Mouse (Mus musculus) MEL (cell line): ENCODE measurements around the gene Osbpl8.
A peak's percentile ranks its signal among the peaks of the same experiment; 100 is the strongest.

Experiments
- CHD1 ChIP-seq: IDR thresholded peaks from 2 replicates; pipeline ENCODE4 v1.6.1; 2012; ENCODE audit warnings: low read depth, mild to moderate bottlenecking, inconsistent platforms, low read length, improper control_type of control experiment
- CHD2 ChIP-seq: IDR thresholded peaks from 2 replicates; pipeline ENCODE4 v1.6.1; 2011; ENCODE audit warnings: low read length, improper control_type of control experiment
- CTCF ChIP-seq, 3 experiments: IDR thresholded peaks in 2 of 3; conservative IDR thresholded peaks in 1 of 3; 2 replicates each; pipeline ENCODE4 v1.5.1; 2011 to 2012; ENCODE audit warnings: low read length in 3 of 3, low read depth in 2 of 3, mild to moderate bottlenecking in 2 of 3, improper control_type of control experiment in 1 of 3, inconsistent platforms in 1 of 3, mixed read lengths in 1 of 3, moderate library complexity in 1 of 3; ENCODE audit not compliant: control insufficient read depth in 1 of 3, insufficient read depth in 1 of 3, poor library complexity in 1 of 3, severe bottlenecking in 1 of 3
- EP300 ChIP-seq, 2 experiments: IDR thresholded peaks; 2 replicates each; pipeline ENCODE4 v1.6.1; 2011; ENCODE audit warnings: improper control_type of control experiment in 2 of 2, low read length in 2 of 2, low read depth in 1 of 2, mild to moderate bottlenecking in 1 of 2
- MAX ChIP-seq: IDR thresholded peaks from 2 replicates; pipeline ENCODE4 v1.6.1; 2011; ENCODE audit warnings: low read length, improper control_type of control experiment
- POLR2A ChIP-seq, 2 experiments: IDR thresholded peaks; 2 replicates each; pipeline ENCODE4 v1.6.1; 2011 to 2012; ENCODE audit warnings: low read length in 2 of 2, mild to moderate bottlenecking in 2 of 2, control low read depth in 1 of 2, improper control_type of control experiment in 1 of 2, low read depth in 1 of 2, moderate library complexity in 1 of 2; ENCODE audit not compliant: control insufficient read depth in 1 of 2, insufficient read depth in 1 of 2, poor library complexity in 1 of 2
- SIN3A ChIP-seq: IDR thresholded peaks from 2 replicates; pipeline ENCODE4 v1.6.1; 2012; ENCODE audit warnings: low read length, improper control_type of control experiment, inconsistent platforms
- SMC3 ChIP-seq: IDR thresholded peaks from 2 replicates; pipeline ENCODE4 v1.6.1; 2011; ENCODE audit warnings: low read depth, low read length, improper control_type of control experiment
- TBP ChIP-seq: IDR thresholded peaks from 2 replicates; pipeline ENCODE4 v1.8.0; 2011; ENCODE audit warnings: low read depth, low read length, improper control_type of control experiment
- USF1 ChIP-seq: IDR thresholded peaks from 2 replicates; pipeline ENCODE4 v1.6.1; 2014; ENCODE audit warnings: low read depth, mild to moderate bottlenecking, inconsistent platforms, low read length, improper control_type of control experiment, moderate library complexity
- ZNF384 ChIP-seq: IDR thresholded peaks from 2 replicates; pipeline ENCODE4 v1.6.1; 2012; ENCODE audit warnings: low read depth, mild to moderate bottlenecking, inconsistent platforms, low read length, improper control_type of control experiment

DNA sequence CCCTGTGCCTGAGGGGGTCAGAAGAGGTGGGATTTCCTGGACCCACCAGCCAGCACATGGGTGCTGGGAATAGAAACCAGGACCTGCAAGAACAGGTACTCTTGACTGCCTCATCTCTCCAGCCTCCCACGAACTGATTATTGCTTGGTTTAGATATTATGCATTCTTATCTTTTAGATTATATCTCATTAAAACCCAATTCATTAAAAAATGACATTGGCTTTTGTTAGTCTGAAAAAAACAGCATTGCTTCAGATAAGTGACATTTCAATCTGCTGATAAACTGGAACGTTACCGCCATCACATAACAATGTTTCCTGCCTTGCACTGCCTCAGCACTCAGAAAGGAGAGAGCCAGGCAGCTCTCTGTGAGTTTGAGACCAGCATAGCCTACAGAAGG, 1.5 kb upstream of the Osbpl8 start:
- TF ChIP-seq CTCF (IDR thresholded peaks at IDR 0.05 in 2 of 3, conservative IDR thresholded peaks at IDR 0.05 in 1 of 3; ENCODE audit: control insufficient read depth in 1 of 3, insufficient read depth in 1 of 3, low read depth in 2 of 3, low read length in 3 of 3, poor library complexity in 1 of 3, severe bottlenecking in 1 of 3) (no peak), USF1 (0 out of 2 replicates have a peak, but pooled peaks have one; percentile 4), MAX (no peak), CHD2 (no peak), CHD1 (0 out of 2 replicates have a peak, but pooled peaks have one; percentile 21), EP300 (IDR thresholded peaks at IDR 0.05; ENCODE audit: low read depth in 1 of 2, low read length in 2 of 2) (peak; percentile 53 to 59; a peak in 2 of 4 replicates), POLR2A (IDR thresholded peaks at IDR 0.05; ENCODE audit: control insufficient read depth in 1 of 2, insufficient read depth in 1 of 2, low read depth in 1 of 2, low read length in 2 of 2, poor library complexity in 1 of 2) (no peak), ZNF384 (peak; percentile 77), SIN3A (peak; percentile 23; the same call in 1 of the 2 replicates), TBP (no peak), SMC3 (no peak)
